Mouse (Mus musculus): ENCODE measurements around the gene Sacs.

Sacs gene

DNA sequence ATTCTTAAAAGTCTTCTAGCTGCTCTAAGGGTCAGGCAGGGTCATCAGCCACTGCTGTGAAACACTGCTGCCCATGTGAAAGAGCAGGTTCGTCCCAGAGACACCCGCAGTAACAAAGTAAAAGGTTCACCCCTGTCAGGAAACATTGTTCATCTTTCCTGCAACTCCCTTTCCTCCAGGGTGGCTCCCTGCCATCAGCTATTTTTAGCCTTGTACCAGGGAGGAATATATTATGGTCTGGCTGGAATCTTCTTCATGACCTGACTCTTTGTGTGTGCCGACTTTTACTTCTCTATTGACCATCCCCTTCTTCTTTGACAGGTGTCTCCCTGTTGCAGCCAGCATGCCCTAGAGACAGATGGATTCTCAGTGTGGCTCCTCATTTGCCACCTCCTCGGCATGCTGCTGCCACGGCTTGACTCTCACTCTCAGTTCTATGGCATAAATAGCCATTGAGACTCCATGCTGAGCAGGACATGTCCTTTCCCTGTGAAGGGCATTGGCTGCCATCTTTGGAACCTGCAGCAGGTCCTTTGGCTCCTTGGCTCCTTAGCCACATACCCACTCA is 129.7 kb downstream of the Sacs start:
- TF ChIP-seq GATA4 (IDR thresholded peaks at IDR 0.05; ENCODE audit: insufficient replicate concordance, low read length) = no peak

DNA sequence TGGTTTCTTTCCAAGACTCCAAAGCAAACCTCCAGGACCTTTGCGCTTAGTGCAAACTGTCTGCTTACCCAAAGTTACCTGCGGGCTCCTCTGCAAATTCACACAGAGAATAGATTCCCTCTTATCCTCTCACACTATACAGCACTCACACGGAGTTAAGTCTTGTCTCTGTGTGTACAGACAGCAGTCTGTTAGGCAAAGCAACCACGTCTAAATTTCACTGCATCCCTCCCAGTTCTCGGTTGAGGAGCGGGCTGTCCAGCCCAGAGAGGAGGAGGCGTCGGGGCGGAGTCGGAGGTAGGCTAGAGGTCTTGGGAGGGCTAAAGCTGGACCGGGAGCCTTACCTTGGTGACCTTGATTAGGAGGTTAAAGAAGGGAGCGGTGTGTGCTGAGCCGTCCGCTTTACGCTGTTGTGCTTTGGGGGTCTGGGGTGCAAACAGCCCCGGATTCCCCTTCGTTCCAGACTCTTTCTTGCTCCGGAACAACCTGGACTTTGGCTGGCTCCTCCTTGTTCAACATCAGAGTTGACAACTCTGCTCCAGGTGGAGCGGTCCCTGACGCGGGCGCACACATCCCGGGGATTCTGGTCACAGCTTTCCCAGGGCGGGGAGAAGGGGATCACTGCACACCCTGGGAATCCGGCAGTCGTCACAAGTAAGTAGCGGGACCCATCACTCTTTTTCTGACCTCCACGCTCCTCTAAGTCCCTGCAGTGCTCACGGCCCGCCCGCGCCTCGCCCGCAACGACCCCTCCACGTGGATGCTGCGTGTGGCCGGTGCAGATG is 136.3 kb downstream of the Sacs start:
- TF ChIP-seq GATA4 (IDR thresholded peaks at IDR 0.05; ENCODE audit: insufficient replicate concordance, low read length) = no peak

DNA sequence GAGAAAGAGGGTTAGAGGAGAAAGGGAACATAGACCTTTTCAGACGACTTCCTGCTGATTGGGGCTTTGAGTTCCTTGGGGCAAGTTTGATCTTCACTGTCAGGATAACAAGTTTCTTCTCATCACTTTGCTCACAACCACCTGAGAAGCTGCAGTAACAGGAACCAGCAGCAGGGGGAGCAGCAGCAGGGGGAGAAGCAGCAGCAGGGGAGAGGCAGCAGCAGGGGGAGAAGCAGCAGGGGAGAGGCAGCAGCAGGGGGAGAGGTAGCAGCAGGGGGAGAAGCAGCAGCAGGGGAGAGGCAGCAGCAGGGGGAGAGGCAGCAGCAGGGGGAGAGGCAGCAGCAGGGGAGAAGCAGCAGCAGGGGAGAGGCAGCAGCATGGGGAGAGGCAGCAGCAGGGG is 139.0 kb downstream of the Sacs start:
- TF ChIP-seq GATA4 (IDR thresholded peaks at IDR 0.05; ENCODE audit: insufficient replicate concordance, low read length) = no peak

DNA sequence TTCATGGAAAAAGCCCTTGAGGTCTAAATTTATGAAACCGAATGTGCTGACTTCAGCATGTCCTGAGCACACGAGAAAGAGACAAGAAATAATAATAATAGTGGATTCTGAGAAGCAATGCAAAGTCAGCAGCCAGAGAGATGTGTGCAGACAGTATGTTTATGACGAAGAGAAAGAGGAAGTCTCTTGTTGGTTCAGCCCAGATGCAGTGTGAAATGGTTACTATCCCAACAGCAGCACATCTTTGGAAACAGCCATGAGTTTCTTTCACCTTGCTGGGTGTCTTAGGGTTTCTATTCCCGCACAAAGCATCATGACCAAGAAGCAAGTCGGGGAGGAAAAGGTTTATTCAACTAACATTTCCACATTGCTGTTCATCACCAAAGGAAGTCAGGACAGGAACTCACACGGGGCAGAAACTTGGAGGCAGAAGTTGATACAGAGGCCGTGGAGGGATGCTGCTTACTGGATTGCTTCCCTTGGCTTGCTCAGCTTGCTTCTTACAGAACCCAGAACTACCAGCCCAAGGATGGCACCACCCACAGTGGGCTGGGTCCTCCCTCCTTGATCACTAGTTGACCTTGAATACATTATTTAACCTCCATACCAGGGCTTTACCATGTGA is 140.5 kb downstream of the Sacs start:
- TF ChIP-seq GATA4 (IDR thresholded peaks at IDR 0.05; ENCODE audit: insufficient replicate concordance, low read length) = no peak

DNA sequence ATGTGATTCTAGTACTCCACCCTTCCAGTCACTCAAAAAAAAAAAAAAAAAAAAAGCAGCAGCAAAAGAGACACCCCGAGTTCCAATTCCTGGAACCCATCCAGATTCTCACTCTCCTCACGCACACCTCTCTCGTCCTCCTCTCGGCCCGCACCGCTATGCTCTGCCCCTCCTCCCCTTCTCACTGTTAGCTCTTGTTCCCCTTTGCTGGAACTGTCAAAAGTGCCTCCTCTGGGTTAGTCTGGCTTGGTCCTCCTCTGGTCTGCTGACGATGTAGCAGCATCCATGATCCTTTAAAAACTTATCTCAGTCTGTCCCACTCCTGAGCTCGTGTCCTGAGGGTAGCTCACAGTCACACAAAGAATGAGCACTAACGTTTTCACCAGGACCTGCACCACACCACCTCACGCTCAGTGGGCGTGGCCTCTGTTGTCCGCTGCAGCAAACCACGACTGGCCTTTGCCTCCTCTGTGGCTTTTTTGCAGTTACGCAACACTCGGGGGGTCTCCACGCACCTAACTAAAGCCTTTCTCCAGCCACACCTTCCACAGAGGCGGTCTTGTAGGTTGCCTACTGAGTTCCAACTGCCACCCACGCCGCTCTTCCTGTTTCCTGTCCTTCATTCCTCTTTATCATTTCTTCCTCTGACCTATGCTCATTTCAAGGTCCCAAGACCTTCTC is 150.5 kb downstream of the Sacs start:
- no peak for TF ChIP-seq GATA4 (IDR thresholded peaks at IDR 0.05; ENCODE audit: insufficient replicate concordance, low read length)
